Mouse (Mus musculus) inflammation-experienced regulatory T-cells, adult 16 weeks (primary cell): ENCODE data around the gene Olfr433. TPM values are rescaled to one million over a fixed set of nuclear protein-coding genes. Genes with fewer than 3 reads are reported as not detected.

Source experiments
- polyA plus RNA-seq: library from polyadenylated mRNA; unstranded; fragments of 100-300 nt; shearing (Covaris generic); gene quantifications from one replicate; pipeline ENCODE4 v1.2.1, GENCODE M21; 2017

Gene Olfr433
- polyA plus RNA-seq, result not detected

GRCm38 (mm10) chr1:174040523-174041177 lies at the start of gene Olfr433:
TSS of gene Olfr433 (plus strand) at chr1:174040705.

GRCm38 (mm10) chr1:174031698-174032097 lies 8.8 kb upstream of the Olfr433 start, which contains the start of gene Ifi205:
TSS of gene Ifi205 (minus strand) at chr1:174031810.

GRCm38 (mm10) chr1:174048893-174049292 lies 8.4 kb downstream of the Olfr433 start, which contains the start of gene Olfr432:
TSS of gene Olfr432 (plus strand) at chr1:174049205.

GRCm38 (mm10) chr1:174066305-174066704 lies 25.8 kb downstream of the Olfr433 start, which contains the start of gene Olfr430:
TSS of gene Olfr430 (plus strand) at chr1:174066605.

GRCm38 (mm10) chr1:174084031-174084430 lies 43.5 kb downstream of the Olfr433 start, which contains the start of gene Olfr429:
TSS of gene Olfr429 (plus strand) at chr1:174084331.

Other genes starting within 250 kb of the Olfr433 start
- 2.0 TPM for gene Ifi211, start 127.7 kb upstream of the Olfr433 start, polyA plus RNA-seq
- 530 TPM for gene Mndal, start 98.2 kb upstream of the Olfr433 start, polyA plus RNA-seq
- 391 TPM for gene Ifi203, start 98.0 kb upstream of the Olfr433 start, polyA plus RNA-seq
- gene Ifi202b, start 58.0 kb upstream of the Olfr433 start, polyA plus RNA-seq, result not detected
- not detected for gene Ifi205, start 8.9 kb upstream of the Olfr433 start, polyA plus RNA-seq
- gene Olfr432, start 8.5 kb downstream of the Olfr433 start, polyA plus RNA-seq, result not detected
- gene Olfr430, start 25.9 kb downstream of the Olfr433 start, polyA plus RNA-seq, result not detected
- not detected for gene Olfr429, start 43.6 kb downstream of the Olfr433 start, polyA plus RNA-seq
- gene Olfr427, start 56.2 kb downstream of the Olfr433 start, polyA plus RNA-seq, result not detected
- not detected for gene Olfr231, start 80.5 kb downstream of the Olfr433 start, polyA plus RNA-seq
- not detected for gene Olfr424, start 90.8 kb downstream of the Olfr433 start, polyA plus RNA-seq
- not detected for gene Olfr420, start 114.9 kb downstream of the Olfr433 start, polyA plus RNA-seq
- gene Spta1, start 132.1 kb downstream of the Olfr433 start, polyA plus RNA-seq, result 0.11 TPM
- gene Olfr419, start 211.4 kb downstream of the Olfr433 start, polyA plus RNA-seq, result not detected